ENCODE assay signal across 23 mouse cellular contexts in genomic region chr3:105509321-105509720, GRCm38 (mm10). TPM values are rescaled to one million over a fixed set of nuclear protein-coding genes. Genes with fewer than 3 reads are reported as not detected.
DNase-seq lines count a peak whose midpoint lies in the region; ATAC-seq lines count a peak whose summit lies in the region.
"Had no signal": no experiment of that assay in that cellular context is flagged by ENCODE, and none has a peak within 500 bp of the region (broad histone marks: within the 10 kb centered on the region; RNA-seq: fewer than 3 reads in every experiment).

No protein-coding gene starts in this region.

- H3K36me3 ChIP-seq in forebrain, embryonic 11.5 days (ENCODE audit: control insufficient read depth, insufficient read depth, low read length), result no peaks in the 10 kb centered on the region
- H3K36me3 ChIP-seq in forebrain, embryonic 12.5 days (replicated peaks), result no peaks in the 10 kb centered on the region
- no peaks in the 10 kb centered on the region for H3K36me3 ChIP-seq in midbrain, embryonic 11.5 days (ENCODE audit: control insufficient read depth, insufficient read depth, low read length)
- H3K36me3 ChIP-seq in midbrain, embryonic 16.5 days (ENCODE audit: control insufficient read depth, insufficient read depth, low read length), result no peaks in the 10 kb centered on the region
- H3K36me3 ChIP-seq: embryonic facial prominence, embryonic 10.5 days; embryonic facial prominence, embryonic 12.5 days; forebrain, embryonic 15.5 days; G1E had no signal

- no peak overlapping the region for H3K4me2 ChIP-seq in forebrain, embryonic 11.5 days (ENCODE audit: low read depth, low read length, severe bottlenecking)
- no peak overlapping the region for H3K4me2 ChIP-seq in forebrain, embryonic 12.5 days
- H3K4me2 ChIP-seq in midbrain, embryonic 11.5 days, result no peak overlapping the region
- H3K4me2 ChIP-seq in midbrain, embryonic 16.5 days (ENCODE audit: low read length), result no peak overlapping the region
- H3K4me2 ChIP-seq: embryonic facial prominence, embryonic 12.5 days; forebrain, embryonic 13.5 days; forebrain, embryonic 15.5 days had no signal

- H3K27me3 ChIP-seq in forebrain, embryonic 11.5 days (ENCODE audit: control insufficient read depth, insufficient read depth, low read length), result no peaks in the 10 kb centered on the region
- no peaks in the 10 kb centered on the region for H3K27me3 ChIP-seq in forebrain, embryonic 12.5 days
- H3K27me3 ChIP-seq in midbrain, embryonic 11.5 days (ENCODE audit: control insufficient read depth, insufficient read depth, low read length), result no peaks in the 10 kb centered on the region
- H3K27me3 ChIP-seq in midbrain, embryonic 16.5 days (ENCODE audit: control insufficient read depth, insufficient read depth, low read depth, low read length), result no peaks in the 10 kb centered on the region
- H3K27me3 ChIP-seq: embryonic facial prominence, embryonic 12.5 days; forebrain, embryonic 13.5 days; forebrain, embryonic 15.5 days had no signal

- H3K4me1 ChIP-seq in forebrain, embryonic 11.5 days (replicated peaks; ENCODE audit: control insufficient read depth, insufficient read depth, low read length), result peaks cover 11% of the 10 kb centered on the region; the same call in 1 of the 2 replicates
- H3K4me1 ChIP-seq in forebrain, embryonic 12.5 days, result peaks cover 23% of the 10 kb centered on the region
- no peaks in the 10 kb centered on the region for H3K4me1 ChIP-seq in midbrain, embryonic 11.5 days (ENCODE audit: control insufficient read depth, insufficient read depth, low read length)
- peaks cover 20% of the 10 kb centered on the region for H3K4me1 ChIP-seq in midbrain, embryonic 16.5 days (ENCODE audit: control insufficient read depth, insufficient read depth, low read length)
- H3K4me1 ChIP-seq: embryonic facial prominence, embryonic 12.5 days had no signal

- whole genome bisulfite sequencing in forebrain, embryonic 11.5 days, result 81% methylated on average over 4 of the region's 4 CpGs
- WGBS in forebrain, embryonic 12.5 days, result 85% methylated on average over 4 of the region's 4 CpGs
- WGBS in midbrain, embryonic 11.5 days, result 80% methylated on average over 4 of the region's 4 CpGs
- 81% methylated on average over 4 of the region's 4 CpGs for WGBS in midbrain, embryonic 16.5 days

- H3K4me3 ChIP-seq in forebrain, embryonic 11.5 days (ENCODE audit: low read depth, low read length), result no peak overlapping the region
- H3K4me3 ChIP-seq in forebrain, embryonic 12.5 days (replicated peaks), result no peak overlapping the region
- no peak overlapping the region for H3K4me3 ChIP-seq in midbrain, embryonic 11.5 days (ENCODE audit: low read depth, low read length)
- H3K4me3 ChIP-seq in midbrain, embryonic 16.5 days (ENCODE audit: low read depth, low read length), result no peak overlapping the region
- H3K4me3 ChIP-seq: embryonic facial prominence, embryonic 10.5 days; embryonic facial prominence, embryonic 12.5 days; forebrain, embryonic 13.5 days; forebrain, embryonic 15.5 days had no signal

- DNase-seq in cerebellum, postnatal 10 days, result peak; percentile 67 to 73
- no peak for DNase-seq in cerebellum, adult 18-20 months
- peak; percentile 37 for DNase-seq in forebrain, embryonic 11.5 days (ENCODE audit: low spot score)
- peak; percentile 8 for DNase-seq in midbrain, embryonic 11.5 days (ENCODE audit: low spot score, missing footprints)
- DNase-seq: adrenal gland, adult 8-10 months; adrenal gland, postnatal 14 days; adrenal gland, postnatal 36 days; B cell, adult 2 months; cerebellum, adult 11-12 months; cerebellum, adult 8-10 months; cerebellum, adult 9-11 months; embryo, embryonic 11 days; forebrain, postnatal 0 days had no signal

- ATAC-seq in forebrain, embryonic 11.5 days (replicated peaks; ENCODE audit: low FRiP score), result no peak
- no peak for ATAC-seq in forebrain, embryonic 12.5 days (ENCODE audit: low FRiP score)
- ATAC-seq in midbrain, embryonic 11.5 days (ENCODE audit: low FRiP score), result no peak
- no peak for ATAC-seq in midbrain, embryonic 16.5 days
- ATAC-seq: activated CD4-positive, CD25-positive, alpha-beta regulatory T cell, adult 4 months; CD4-positive, CD25-positive, alpha-beta regulatory T cell, adult 4 months; forebrain, embryonic 13.5 days; forebrain, embryonic 15.5 days; forebrain, postnatal 0 days; Patski had no signal

- H3K27ac ChIP-seq in forebrain, embryonic 11.5 days (ENCODE audit: low read depth, low read length), result no peak overlapping the region
- no peak overlapping the region for H3K27ac ChIP-seq in forebrain, embryonic 12.5 days
- H3K27ac ChIP-seq in midbrain, embryonic 11.5 days (ENCODE audit: low read depth, low read length), result no peak overlapping the region
- H3K27ac ChIP-seq in midbrain, embryonic 16.5 days (ENCODE audit: low read length), result no peak overlapping the region
- H3K27ac ChIP-seq: embryonic facial prominence, embryonic 10.5 days; embryonic facial prominence, embryonic 12.5 days; forebrain, embryonic 13.5 days; forebrain, embryonic 15.5 days had no signal

- no peaks in the 10 kb centered on the region for H3K9me3 ChIP-seq in forebrain, embryonic 11.5 days (ENCODE audit: control insufficient read depth, low read length)
- no peaks in the 10 kb centered on the region for H3K9me3 ChIP-seq in forebrain, embryonic 12.5 days
- H3K9me3 ChIP-seq in midbrain, embryonic 11.5 days (ENCODE audit: control insufficient read depth, low read length), result no peaks in the 10 kb centered on the region
- H3K9me3 ChIP-seq in midbrain, embryonic 16.5 days (replicated peaks; ENCODE audit: control insufficient read depth, low read length, poor library complexity, severe bottlenecking), result no peaks in the 10 kb centered on the region
- H3K9me3 ChIP-seq: embryonic facial prominence, embryonic 10.5 days; embryonic facial prominence, embryonic 12.5 days; forebrain, embryonic 13.5 days; forebrain, embryonic 15.5 days; G1E had no signal

- no peak overlapping the region for H3K9ac ChIP-seq in forebrain, embryonic 11.5 days (ENCODE audit: low read length)
- H3K9ac ChIP-seq in forebrain, embryonic 12.5 days, result no peak overlapping the region
- no peak overlapping the region for H3K9ac ChIP-seq in midbrain, embryonic 11.5 days (ENCODE audit: low read length)
- H3K9ac ChIP-seq in midbrain, embryonic 16.5 days (ENCODE audit: low read depth, low read length), result no peak overlapping the region
- H3K9ac ChIP-seq: embryonic facial prominence, embryonic 12.5 days; forebrain, embryonic 13.5 days; forebrain, embryonic 15.5 days; forebrain, postnatal 0 days had no signal

RNA-seq across cellular contexts. Expression of gene Kcnd3, which starts 57.2 kb away (rescaled TPM):
- 1.3 and 2.1 TPM in 2 replicates for polyA plus RNA-seq in forebrain, embryonic 11.5 days (2014; fragmentation: Nextera tagmentation; extraction: Ambion mirVana)
- polyA plus RNA-seq in forebrain, embryonic 12.5 days (2016; fragmentation: Nextera tagmentation; extraction: Ambion mirVana), result 3.5 and 3.7 TPM in 2 replicates
- 2.4 TPM in 2 replicates for polyA plus RNA-seq in midbrain, embryonic 11.5 days (2014; fragmentation: Nextera tagmentation; extraction: Ambion mirVana)
- polyA plus RNA-seq in midbrain, embryonic 16.5 days (2015; fragmentation: Nextera tagmentation; extraction: Ambion mirVana), result 11.6 TPM in 2 replicates
- polyA plus RNA-seq: activated CD4-positive, CD25-positive, alpha-beta regulatory T cell, adult 4 months; G1E had no signal

Comparison
In these comparisons a context has a peak if more than half of its experiments do, and no peak if none do; other contexts are left out.
1. DNase-seq: peak in cerebellum, postnatal 10 days (2 of 2), forebrain, embryonic 11.5 days (single experiment) and midbrain, embryonic 11.5 days (single experiment); none in cerebellum, adult 18-20 months (0 of 2).